Mouse (Mus musculus): Measurements from ENCODE around the gene Vmn1r208.
"Not testable (repeated sequence)": the region's sequence is repeated elsewhere in the genome, so short reads cannot be mapped to it uniquely, and the experiment has no call there.

GRCm38 (mm10) chr13:22788096-22788495, 10.9 kb upstream of the Vmn1r208 start:
- not testable (repeated sequence) for TF ChIP-seq CTCF (IDR thresholded peaks at IDR 0.05; ENCODE audit: extremely low read depth, insufficient read depth, insufficient read length, insufficient replicate concordance); POLR2A (IDR thresholded peaks at IDR 0.05; ENCODE audit: low read depth, low read length)
